Mouse (Mus musculus) heart, embryonic 11.5 days (tissue): ENCODE measurements around the gene Enthd1. TPM values are rescaled to one million over a fixed set of nuclear protein-coding genes. Genes with fewer than 3 reads are reported as not detected.
A peak's percentile ranks its signal among the peaks of the same experiment; 100 is the strongest.

ENCODE experiments used
- ATAC-seq: fragments of 200-750 bp; cut with Nextera tagmentation; replicated peaks from 2 replicates; pipeline ENCODE4 v1.8.0; 2017; ENCODE audit warnings: moderate library complexity; ENCODE audit not compliant: insufficient number of reproducible peaks, low FRiP score, low TSS enrichment
- H3K27ac ChIP-seq: fragments of 300-500 bp; sonication (generic); 2 replicates; pipeline ENCODE4 v1.5.1; 2014; ENCODE audit warnings: mild to moderate bottlenecking, low read depth, low read length
- H3K27me3 ChIP-seq: fragments of 300-500 bp; sonication (generic); 2 replicates; pipeline ENCODE4 v1.6.1; 2014; ENCODE audit warnings: mild to moderate bottlenecking, low read length, mixed read lengths; ENCODE audit not compliant: control insufficient read depth, insufficient read depth
- H3K36me3 ChIP-seq: fragments of 300-500 bp; sonication (generic); 2 replicates; pipeline ENCODE4 v1.6.1; 2014; ENCODE audit warnings: mild to moderate bottlenecking, low read length, moderate library complexity, mixed read lengths; ENCODE audit not compliant: control insufficient read depth, insufficient read depth
- H3K4me1 ChIP-seq: fragments of 300-500 bp; sonication (generic); 2 replicates; pipeline ENCODE4 v1.6.1; 2014; ENCODE audit warnings: low read length; ENCODE audit not compliant: control insufficient read depth, insufficient read depth
- H3K4me2 ChIP-seq: fragments of 300-500 bp; sonication (generic); 2 replicates; pipeline ENCODE4 v1.6.1; 2014; ENCODE audit warnings: mild to moderate bottlenecking, moderate library complexity
- H3K4me3 ChIP-seq: fragments of 300-500 bp; sonication (generic); 2 replicates; pipeline ENCODE4 v1.5.1; 2014; ENCODE audit warnings: low read depth, low read length
- H3K9ac ChIP-seq: fragments of 300-500 bp; sonication (generic); 2 replicates; pipeline ENCODE4 v1.6.1; 2014; ENCODE audit warnings: mild to moderate bottlenecking, low read depth, low read length, moderate library complexity
- H3K9me3 ChIP-seq: fragments of 300-500 bp; sonication (generic); replicated peaks from 2 replicates; pipeline ENCODE4 v1.6.1; 2016; ENCODE audit warnings: low read length; ENCODE audit not compliant: control insufficient read depth
- whole genome bisulfite sequencing: fragments of 180-500 bp; shearing (Covaris S2); extraction: QIAGEN DNeasy Blood & Tissue Kit; methylation state at CpG from one replicate; pipeline ENCODE4 v1.1.7; 2014; ENCODE audit not compliant: insufficient replicate concordance; 5-methylcytosine and 5-hydroxymethylcytosine counted together
- polyA plus RNA-seq: library from polyadenylated mRNA; unstranded; fragments of >200 nt; fragmentation: Nextera tagmentation; extraction: Ambion mirVana; gene quantifications from 2 replicates; pipeline ENCODE4 v1.2.1, GENCODE M21; 2014

Gene Enthd1
- polyA plus RNA-seq, 1 experiment from 2014 or later: not detected

DNA sequence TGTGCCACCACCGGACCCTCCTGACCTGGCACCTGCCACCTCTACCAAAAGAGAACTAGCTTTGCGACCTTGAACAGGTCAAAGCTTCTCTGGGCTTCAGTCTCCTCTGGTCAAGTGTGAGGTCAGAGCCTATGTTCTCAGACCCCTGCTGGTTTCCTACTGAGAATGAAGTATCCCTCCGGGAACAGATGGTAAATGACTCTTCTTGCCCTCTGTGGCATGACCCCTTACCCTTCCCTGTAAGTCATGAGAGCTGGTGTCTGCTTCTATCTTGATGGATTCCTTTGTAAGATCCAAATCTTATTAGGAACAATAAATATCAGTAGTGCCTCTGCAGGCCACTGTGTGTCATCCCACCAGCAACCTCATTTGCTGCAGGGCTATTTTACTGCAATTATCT, 14.2 kb upstream of the Enthd1 start:
- no peaks in the 10 kb centered on the region for H3K9me3 ChIP-seq
- H3K27me3 ChIP-seq: peaks cover 37% of the 10 kb centered on the region
- H3K4me3 ChIP-seq: no peak overlapping the region
- H3K27ac ChIP-seq: no peak overlapping the region
- WGBS: 51% methylated on average over 3 of the region's 3 CpGs
- H3K9ac ChIP-seq: no peak overlapping the region
- H3K36me3 ChIP-seq: no peaks in the 10 kb centered on the region
- 0 out of 2 replicates have a peak, but pooled peaks cover 7% of the 10 kb centered on the region for H3K4me1 ChIP-seq
- no peak for ATAC-seq
- no peak overlapping the region for H3K4me2 ChIP-seq

DNA sequence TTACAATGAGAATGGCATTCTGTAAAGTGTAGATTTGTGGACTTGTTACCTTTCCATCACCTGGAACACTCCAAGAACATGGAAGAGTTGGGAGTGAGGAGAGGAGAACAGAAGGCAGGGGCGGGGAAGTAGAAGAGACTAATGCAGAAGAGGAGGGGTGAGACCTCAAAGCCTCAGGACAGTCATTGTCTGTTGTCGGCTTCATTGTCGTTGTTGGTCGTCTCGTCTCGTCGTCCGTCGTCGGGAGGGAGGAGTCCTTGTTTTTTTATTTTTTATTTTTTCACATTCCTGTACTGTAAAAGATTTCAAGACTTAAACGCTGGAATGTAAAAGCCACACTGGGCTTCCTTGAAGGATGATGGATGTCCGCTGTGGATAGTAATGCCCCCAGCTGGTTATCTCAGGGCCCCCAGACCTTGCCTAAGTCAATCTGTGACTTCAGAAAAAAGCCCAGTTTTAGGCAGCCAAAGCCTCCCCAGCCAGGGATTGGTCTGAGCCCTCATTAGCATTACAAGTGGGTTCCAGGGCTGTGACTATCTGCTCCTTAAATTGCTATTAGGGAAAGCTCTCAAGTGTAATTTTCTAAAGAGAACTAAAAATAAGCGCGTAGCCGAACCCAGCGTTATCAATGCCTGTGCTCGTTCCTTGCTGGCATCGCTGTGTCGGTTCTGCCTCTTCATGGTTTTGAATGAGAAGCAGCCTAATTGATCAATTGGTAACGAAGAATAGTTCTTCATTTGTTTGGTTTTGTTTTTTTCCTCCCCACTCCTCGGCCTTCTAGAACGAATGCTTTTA, 12.4 kb upstream of the Enthd1 start:
- peaks cover 40% of the 10 kb centered on the region for H3K27me3 ChIP-seq
- no peak overlapping the region for H3K9ac ChIP-seq
- WGBS: 11% methylated on average over 22 of the region's 22 CpGs
- ATAC-seq: no peak
- H3K9me3 ChIP-seq: no peaks in the 10 kb centered on the region
- no peaks in the 10 kb centered on the region for H3K36me3 ChIP-seq
- H3K4me1 ChIP-seq: no peaks in the 10 kb centered on the region
- H3K27ac ChIP-seq: no peak overlapping the region
- H3K4me3 ChIP-seq: no peak overlapping the region
- peak overlapping the region; percentile 45 for H3K4me2 ChIP-seq

DNA sequence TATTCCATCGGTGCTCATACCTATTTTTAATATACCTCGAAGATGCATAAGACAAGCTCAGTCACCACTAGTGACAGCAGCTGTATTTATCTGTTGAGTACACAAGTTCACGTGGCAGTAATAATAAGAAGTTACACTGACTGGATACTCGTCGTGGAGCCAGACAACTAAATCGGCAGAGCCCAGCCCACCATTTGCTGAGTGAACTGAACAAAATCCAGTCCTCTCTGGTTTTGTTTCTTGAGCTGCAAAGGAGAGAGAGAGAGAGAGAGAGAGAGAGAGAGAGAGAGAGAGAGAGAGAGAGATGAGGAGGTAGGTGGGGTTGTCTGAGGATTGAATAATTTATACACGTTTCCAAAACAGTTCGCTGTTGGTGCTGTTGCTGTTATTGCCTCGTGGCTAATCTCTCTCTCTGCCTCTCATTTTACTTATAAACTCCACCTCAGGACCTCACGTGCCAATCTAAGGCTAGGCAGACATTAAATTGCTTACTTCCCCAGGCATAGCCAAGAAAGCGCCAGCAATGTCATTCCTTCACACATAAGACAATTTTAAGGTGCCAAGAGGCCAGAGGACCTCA, 11.5 kb upstream of the Enthd1 start:
- no peak overlapping the region for H3K4me3 ChIP-seq
- H3K27ac ChIP-seq: no peak overlapping the region
- peaks cover 38% of the 10 kb centered on the region for H3K27me3 ChIP-seq
- 77% methylated on average over 11 of the region's 11 CpGs for WGBS
- H3K9me3 ChIP-seq: no peaks in the 10 kb centered on the region
- no peak overlapping the region for H3K4me2 ChIP-seq
- no peak overlapping the region for H3K9ac ChIP-seq
- H3K36me3 ChIP-seq: no peaks in the 10 kb centered on the region
- no peaks in the 10 kb centered on the region for H3K4me1 ChIP-seq
- no peak for ATAC-seq

DNA sequence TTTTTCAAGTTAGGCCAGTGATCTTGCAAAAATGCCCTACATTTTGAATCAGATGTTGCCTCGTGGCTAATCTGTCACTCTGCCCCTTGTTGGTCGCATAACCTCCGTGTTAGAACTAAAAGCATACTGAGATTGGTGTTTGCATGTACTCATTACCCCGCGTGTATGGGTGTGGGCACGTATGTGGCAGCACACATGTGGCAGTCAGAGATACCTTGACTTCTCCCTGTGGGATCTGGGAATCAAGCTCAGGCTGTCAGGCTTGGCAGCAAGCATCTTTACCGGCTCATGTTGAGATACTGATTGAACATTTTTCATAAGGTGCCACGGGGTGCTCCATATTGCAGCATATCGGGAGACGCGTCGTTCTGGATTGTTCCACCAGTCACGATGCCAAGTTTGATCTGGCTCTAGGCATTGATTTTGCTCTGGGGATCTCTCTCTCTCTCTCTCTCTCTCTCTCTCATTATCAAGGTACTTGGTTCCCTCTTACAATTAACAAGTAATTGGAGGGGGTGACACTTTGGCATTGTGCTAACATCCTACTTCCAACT, 10.9 kb upstream of the Enthd1 start:
- ATAC-seq: no peak
- 89% methylated on average over 13 of the region's 13 CpGs for WGBS
- no peaks in the 10 kb centered on the region for H3K4me1 ChIP-seq
- no peaks in the 10 kb centered on the region for H3K36me3 ChIP-seq
- peaks cover 37% of the 10 kb centered on the region for H3K27me3 ChIP-seq
- H3K9ac ChIP-seq: no peak overlapping the region
- no peak overlapping the region for H3K4me3 ChIP-seq
- no peak overlapping the region for H3K27ac ChIP-seq
- H3K9me3 ChIP-seq: no peaks in the 10 kb centered on the region
- H3K4me2 ChIP-seq: no peak overlapping the region

DNA sequence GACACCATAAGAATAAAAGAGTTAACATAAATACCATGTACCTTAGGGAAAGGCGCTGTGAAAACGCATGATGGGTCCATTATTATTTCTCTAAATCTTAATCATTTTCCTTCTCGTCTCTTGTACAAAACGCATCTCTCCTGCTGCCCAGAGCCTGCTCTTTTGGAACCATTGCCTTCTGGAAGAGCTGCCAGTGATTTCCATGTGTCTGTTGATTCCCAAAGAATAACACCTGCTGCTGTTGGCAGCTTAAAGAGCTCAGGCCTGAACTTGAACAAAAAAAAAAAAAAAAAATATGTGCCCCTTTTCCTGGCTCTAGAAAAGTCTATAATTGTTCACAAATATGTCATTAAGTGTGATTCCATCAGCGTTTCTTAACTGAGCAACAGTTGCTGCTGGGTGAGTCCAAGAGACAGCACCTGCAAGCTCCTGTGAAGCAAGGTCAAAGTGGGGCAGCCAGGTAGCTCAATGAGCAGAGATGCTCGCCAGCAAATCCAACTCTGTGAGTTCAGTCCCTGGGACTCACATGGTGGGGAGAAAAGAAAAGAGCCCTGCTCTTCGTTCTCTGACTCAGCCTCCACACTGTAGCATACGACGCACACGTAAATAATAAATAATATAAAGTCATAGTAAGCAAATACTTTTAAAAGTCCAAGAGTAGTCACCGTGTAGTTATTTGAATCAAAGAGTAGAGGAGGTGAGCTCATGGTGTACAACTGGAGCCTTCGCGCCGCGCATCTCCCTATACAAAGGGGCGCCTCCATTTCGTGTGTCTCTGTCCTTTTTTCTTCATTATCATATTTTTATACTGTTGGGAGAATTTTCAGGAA, 9.5 kb upstream of the Enthd1 start:
- Histone ChIP-seq H3K4me3 (no peak overlapping the region), H3K4me1 (no peaks in the 10 kb centered on the region), H3K9me3 (no peaks in the 10 kb centered on the region), H3K4me2 (no peak overlapping the region), H3K27ac (no peak overlapping the region), H3K36me3 (no peaks in the 10 kb centered on the region), H3K27me3 (peaks cover 38% of the 10 kb centered on the region), H3K9ac (no peak overlapping the region)
- no peak for ATAC-seq
- 87% methylated on average over 17 of the region's 17 CpGs for WGBS

DNA sequence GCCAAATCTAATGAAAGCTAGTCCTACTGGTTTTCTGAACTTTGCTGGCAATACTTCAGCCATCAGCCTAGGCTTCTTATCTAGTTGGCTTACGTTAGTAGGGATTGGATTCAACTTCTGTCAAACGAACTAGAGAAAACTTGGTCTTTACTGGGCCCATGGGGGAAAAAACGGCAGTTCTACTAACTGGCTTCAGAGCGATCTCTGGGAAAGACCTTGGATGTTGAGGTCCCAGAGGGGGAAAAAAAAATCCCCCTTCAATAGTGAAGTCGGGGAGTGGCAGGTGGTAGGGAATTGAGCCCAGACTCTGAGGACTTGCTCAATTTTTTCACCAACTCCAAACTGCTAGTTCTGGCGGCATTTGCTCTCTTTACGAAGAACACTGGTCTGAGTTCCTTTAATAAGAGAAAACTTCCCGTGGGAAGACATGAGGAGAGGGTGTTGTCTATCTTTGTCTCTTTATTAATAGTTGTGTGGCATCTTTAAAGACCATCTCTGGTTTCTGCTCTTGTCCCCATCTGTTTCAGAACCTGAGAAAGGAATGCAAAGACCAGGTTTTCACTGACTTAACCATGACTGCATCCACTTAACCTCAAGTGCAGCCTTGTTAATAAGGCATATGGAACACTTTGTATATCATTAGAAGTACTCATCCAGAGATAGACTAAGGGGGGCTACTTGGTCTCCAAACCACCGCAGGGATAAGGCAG, 8.0 kb upstream of the Enthd1 start:
- H3K4me3 ChIP-seq: no peak overlapping the region
- no peaks in the 10 kb centered on the region for H3K9me3 ChIP-seq
- no peak for ATAC-seq
- H3K36me3 ChIP-seq: no peaks in the 10 kb centered on the region
- H3K4me1 ChIP-seq: no peaks in the 10 kb centered on the region
- H3K27me3 ChIP-seq: peaks cover 35% of the 10 kb centered on the region
- 65% methylated on average over 9 of the region's 9 CpGs for WGBS
- no peak overlapping the region for H3K9ac ChIP-seq
- no peak overlapping the region for H3K27ac ChIP-seq
- H3K4me2 ChIP-seq: no peak overlapping the region

DNA sequence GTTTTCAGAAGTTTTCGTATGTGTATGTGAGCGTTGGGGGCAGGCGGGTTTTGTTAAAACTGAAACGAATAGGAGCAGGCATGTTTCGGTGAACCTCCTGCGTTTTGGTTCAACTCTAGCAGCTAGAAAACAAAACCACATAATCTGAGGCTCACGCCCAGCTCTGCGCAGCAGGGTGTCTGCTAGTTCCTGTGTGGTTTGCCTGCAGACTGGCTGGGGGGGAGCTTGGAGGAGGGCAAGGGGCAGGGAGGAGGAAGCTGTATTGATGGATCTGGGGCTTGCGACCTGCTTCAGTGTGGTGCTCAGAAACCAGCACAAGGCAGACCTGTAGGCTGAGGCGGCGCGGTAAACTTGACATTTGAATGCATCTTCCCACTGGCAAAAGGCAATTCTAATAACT, 7.3 kb upstream of the Enthd1 start, which contains the start of gene Grap2:
Grap2 (plus strand) TSS at position 304 of the 400 bp plus-strand sequence.
- no peaks in the 10 kb centered on the region for H3K36me3 ChIP-seq
- H3K9ac ChIP-seq: no peak within 1 kb of the TSS
- WGBS: 47% methylated on average over 12 of the region's 12 CpGs
- H3K4me2 ChIP-seq: no peak within 1 kb of the TSS; the same call in 1 of the 2 replicates
- H3K9me3 ChIP-seq: no peaks in the 10 kb centered on the region
- no peak within 1 kb of the TSS for H3K27ac ChIP-seq
- H3K4me1 ChIP-seq: no peaks in the 10 kb centered on the region
- no peak for ATAC-seq
- no peak within 1 kb of the TSS for H3K4me3 ChIP-seq
- peaks cover 40% of the 10 kb centered on the region for H3K27me3 ChIP-seq

DNA sequence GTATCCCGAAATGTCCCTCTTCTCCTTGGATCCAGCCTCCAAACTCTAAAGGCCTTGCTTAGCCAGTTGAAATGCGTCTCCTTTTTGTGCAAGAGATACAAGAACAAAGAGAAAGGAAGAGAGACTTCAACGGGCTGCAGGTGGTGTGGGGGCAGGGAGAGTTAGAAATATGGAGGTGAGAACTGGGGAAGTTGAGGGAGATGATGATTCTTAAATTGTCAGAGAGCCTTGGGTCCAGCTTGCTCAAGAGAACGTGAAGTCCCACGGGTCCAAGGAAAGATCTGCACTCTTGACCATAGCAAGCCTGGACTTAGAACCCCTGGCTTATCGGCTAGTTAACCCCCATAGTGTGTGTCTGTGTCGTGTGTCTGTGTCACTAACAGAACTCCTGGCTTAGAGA, 6.7 kb upstream of the Enthd1 start:
- H3K27ac ChIP-seq: no peak overlapping the region
- H3K9ac ChIP-seq: no peak overlapping the region
- H3K27me3 ChIP-seq: peaks cover 40% of the 10 kb centered on the region
- ATAC-seq: no peak
- H3K4me3 ChIP-seq: no peak overlapping the region
- 62% methylated on average over 7 of the region's 7 CpGs for WGBS
- H3K36me3 ChIP-seq: no peaks in the 10 kb centered on the region
- H3K4me2 ChIP-seq: no peak overlapping the region
- H3K9me3 ChIP-seq: no peaks in the 10 kb centered on the region
- H3K4me1 ChIP-seq: no peaks in the 10 kb centered on the region
